Mouse (Mus musculus): ENCODE data around the gene Nr4a1. TPM values are rescaled to one million over a fixed set of nuclear protein-coding genes. Genes with fewer than 3 reads are reported as not detected.

The Nr4a1 gene
- polyA plus RNA-seq, 1 experiment: 9.3 TPM

- no peak for DNase-seq (ENCODE audit: low read depth, low spot score)
These were observed 49.8 kb downstream of the Nr4a1 start for GRCm38 (mm10) chr15:101303830-101304229.

GRCm38 (mm10) chr15:101306459-101306858 is 52.4 kb downstream of the Nr4a1 start:
- DNase-seq (ENCODE audit: low read depth, low spot score): no peak
- 88% methylated on average over 4 of the region's 4 CpGs for WGBS

More at GRCm38 (mm10) chr15:101303830-101304229, 49.8 kb downstream of the Nr4a1 start:
- WGBS: 81% methylated on average over 4 of the region's 4 CpGs

- 66% methylated on average over 13 of the region's 13 CpGs for WGBS
- no peak for DNase-seq (ENCODE audit: low read depth, low spot score)
These were observed 54.6 kb downstream of the Nr4a1 start for GRCm38 (mm10) chr15:101308440-101309348.

GRCm38 (mm10) chr15:101309493-101309892 is 55.4 kb downstream of the Nr4a1 start:
- 39% methylated on average over 5 of the region's 5 CpGs for WGBS
- no peak for DNase-seq (ENCODE audit: low read depth, low spot score)

- no peak for DNase-seq (ENCODE audit: low read depth, low spot score)
- 54% methylated on average over 14 of the region's 15 CpGs for WGBS
These were observed 57.2 kb downstream of the Nr4a1 start for GRCm38 (mm10) chr15:101311087-101311770.

- no peak for DNase-seq (ENCODE audit: low read depth, low spot score)
- 80% methylated on average over 6 of the region's 6 CpGs for WGBS
These were observed 57.9 kb downstream of the Nr4a1 start for GRCm38 (mm10) chr15:101312006-101312405.

- no peak for DNase-seq (ENCODE audit: low read depth, low spot score)
- 88% methylated on average over 4 of the region's 4 CpGs for WGBS
These were observed 61.3 kb downstream of the Nr4a1 start for GRCm38 (mm10) chr15:101315378-101315777.

- DNase-seq (ENCODE audit: low read depth, low spot score): peak; percentile 68
- WGBS: under 1% methylated on average over 11 of the region's 11 CpGs
These were observed 61.8 kb downstream of the Nr4a1 start for GRCm38 (mm10) chr15:101315832-101316231.

GRCm38 (mm10) chr15:101316279-101316912 is 62.3 kb downstream of the Nr4a1 start:
- 42% methylated on average over 13 of the region's 13 CpGs for WGBS
- no peak for DNase-seq (ENCODE audit: low read depth, low spot score)

GRCm38 (mm10) chr15:101316913-101317813 is 63.1 kb downstream of the Nr4a1 start:
- no peak for DNase-seq (ENCODE audit: low read depth, low spot score)
- WGBS: 77% methylated on average over 18 of the region's 18 CpGs

GRCm38 (mm10) chr15:101317814-101318500 is 63.9 kb downstream of the Nr4a1 start:
- 73% methylated on average over 2 of the region's 2 CpGs for WGBS
- DNase-seq (ENCODE audit: low read depth, low spot score): no peak

GRCm38 (mm10) chr15:101318889-101319765 is 65.1 kb downstream of the Nr4a1 start:
- DNase-seq (ENCODE audit: low read depth, low spot score): no peak

GRCm38 (mm10) chr15:101320010-101320617 is 66.0 kb downstream of the Nr4a1 start:
- DNase-seq (ENCODE audit: low read depth, low spot score): no peak
- 63% methylated on average over 6 of the region's 6 CpGs for WGBS

More at GRCm38 (mm10) chr15:101318889-101319765, 65.1 kb downstream of the Nr4a1 start:
- WGBS: 61% methylated on average over 14 of the region's 14 CpGs

GRCm38 (mm10) chr15:101320618-101321041 is 66.6 kb downstream of the Nr4a1 start:
- WGBS: 15% methylated on average over 6 of the region's 6 CpGs
- no peak for DNase-seq (ENCODE audit: low read depth, low spot score)

GRCm38 (mm10) chr15:101321126-101321525 is 67.1 kb downstream of the Nr4a1 start:
- no peak for DNase-seq (ENCODE audit: low read depth, low spot score)

GRCm38 (mm10) chr15:101322106-101322505 is 68.0 kb downstream of the Nr4a1 start:
- no peak for DNase-seq (ENCODE audit: low read depth, low spot score)
- 89% methylated on average over 5 of the region's 5 CpGs for WGBS

More at GRCm38 (mm10) chr15:101321126-101321525, 67.1 kb downstream of the Nr4a1 start:
- WGBS: 31% methylated on average over 5 of the region's 5 CpGs

- no peak for DNase-seq (ENCODE audit: low read depth, low spot score)
- WGBS: 91% methylated on average over 7 of the region's 7 CpGs
These were observed 68.6 kb downstream of the Nr4a1 start for GRCm38 (mm10) chr15:101322640-101323039.

Measured in large intestine, adult 2 months (tissue).